Mouse (Mus musculus): ENCODE measurements around the gene Oxsr1.

DNA sequence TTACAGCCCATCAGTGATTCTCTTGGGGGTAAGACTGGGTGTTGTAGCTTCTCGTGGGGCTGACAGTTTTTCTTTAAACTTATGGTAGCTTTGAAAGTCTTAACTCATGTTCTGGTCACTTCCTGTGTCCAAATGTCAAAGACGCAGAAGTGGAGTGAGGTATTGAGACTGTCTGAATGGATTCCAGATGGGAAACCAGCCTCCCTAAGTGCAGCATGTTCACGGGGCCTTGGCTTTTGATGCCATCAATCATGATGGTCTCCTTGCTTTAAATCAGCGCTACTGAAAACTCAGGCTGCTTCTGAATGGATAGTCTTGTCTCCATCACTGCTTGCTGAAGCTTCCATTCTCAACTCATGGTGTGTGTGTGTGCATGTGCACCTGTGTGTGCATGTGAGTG lies 49.0 kb upstream of the Oxsr1 start:
- no peak for TF ChIP-seq USF1 (IDR thresholded peaks at IDR 0.05; ENCODE audit: low read depth)
- no peak for TF ChIP-seq POLR2A (IDR thresholded peaks at IDR 0.05; ENCODE audit: insufficient read length, low read depth)
- no peak for TF ChIP-seq CEBPB (IDR thresholded peaks at IDR 0.05; ENCODE audit: insufficient read depth, poor library complexity, severe bottlenecking)

All from myocyte (in vitro differentiated cells).